Mouse (Mus musculus): ENCODE results near the gene Hmmr. TPM values are rescaled to one million over a fixed set of nuclear protein-coding genes. Genes with fewer than 3 reads are reported as not detected.
"Not testable (repeated sequence)": the region's sequence is repeated elsewhere in the genome, so short reads cannot be mapped to it uniquely, and the experiment has no call there.

Hmmr gene
- polyA plus RNA-seq, 1 experiment from 2014 or later, result 7.0 TPM

DNA sequence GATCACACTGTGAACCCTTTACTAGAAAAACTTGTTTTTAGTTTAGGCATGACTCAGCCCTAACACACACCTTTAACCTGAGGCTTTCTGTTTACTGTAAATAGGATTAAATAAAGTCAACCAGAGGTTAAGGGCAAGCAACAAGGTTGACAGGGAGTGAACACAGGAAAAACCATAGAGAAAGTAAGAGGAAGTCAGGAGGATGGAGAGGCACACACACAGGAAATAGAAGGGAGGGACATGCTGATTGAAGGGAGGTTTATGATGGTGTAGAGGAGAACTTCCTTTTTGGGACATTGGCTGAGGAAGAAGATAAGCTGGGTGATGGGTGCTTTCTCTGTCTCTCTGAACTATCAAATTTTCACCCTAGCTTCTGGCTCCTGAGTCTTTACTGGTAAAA is 14.9 kb downstream of the Hmmr start:
- H3K9me3 ChIP-seq (ENCODE audit: control insufficient read depth, low read length), result no peaks in the 10 kb centered on the region
- no peak overlapping the region for H3K27ac ChIP-seq (ENCODE audit: low read depth, low read length)
- no peak for ATAC-seq
- no peak overlapping the region for H3K9ac ChIP-seq (ENCODE audit: low read depth, low read length)
- H3K4me3 ChIP-seq (ENCODE audit: low read length), result no peak overlapping the region
- H3K4me1 ChIP-seq (ENCODE audit: control insufficient read depth, insufficient read depth, low read depth, low read length), result no peaks in the 10 kb centered on the region
- no peaks in the 10 kb centered on the region for H3K27me3 ChIP-seq (replicated peaks; ENCODE audit: control insufficient read depth, insufficient read depth, low read length)
- no peak overlapping the region for H3K4me2 ChIP-seq (ENCODE audit: low read length)
- no peaks in the 10 kb centered on the region; the same call in none of the 2 replicates for H3K36me3 ChIP-seq (ENCODE audit: control insufficient read depth, insufficient read depth, low read length)

GRCm38 (mm10) chr11:40715524-40715923 is 17.7 kb downstream of the Hmmr start:
- no peaks in the 10 kb centered on the region for H3K36me3 ChIP-seq (ENCODE audit: control insufficient read depth, insufficient read depth, low read length)
- H3K9ac ChIP-seq (ENCODE audit: low read depth, low read length), result no peak overlapping the region
- no peak for ATAC-seq
- H3K4me1 ChIP-seq (ENCODE audit: control insufficient read depth, insufficient read depth, low read depth, low read length), result no peaks in the 10 kb centered on the region
- 97% methylated on average over 5 of the region's 5 CpGs for WGBS
- H3K27ac ChIP-seq (ENCODE audit: low read depth, low read length), result no peak overlapping the region
- no peak overlapping the region for H3K4me2 ChIP-seq (ENCODE audit: low read length)
- no peaks in the 10 kb centered on the region for H3K27me3 ChIP-seq (replicated peaks; ENCODE audit: control insufficient read depth, insufficient read depth, low read length)
- no peak overlapping the region for H3K4me3 ChIP-seq (ENCODE audit: low read length)
- H3K9me3 ChIP-seq (ENCODE audit: control insufficient read depth, low read length), result no peaks in the 10 kb centered on the region

GRCm38 (mm10) chr11:40713858-40714257 is 19.4 kb downstream of the Hmmr start:
- ATAC-seq, result no peak
- 69% methylated on average over 8 of the region's 8 CpGs for WGBS
- Histone ChIP-seq H3K36me3 (ENCODE audit: control insufficient read depth, insufficient read depth, low read length) (no peaks in the 10 kb centered on the region), H3K4me1 (ENCODE audit: control insufficient read depth, insufficient read depth, low read depth, low read length) (no peaks in the 10 kb centered on the region), H3K9ac (ENCODE audit: low read depth, low read length) (no peak overlapping the region), H3K4me2 (ENCODE audit: low read length) (no peak overlapping the region), H3K27me3 (replicated peaks; ENCODE audit: control insufficient read depth, insufficient read depth, low read length) (no peaks in the 10 kb centered on the region), H3K9me3 (ENCODE audit: control insufficient read depth, low read length) (no peaks in the 10 kb centered on the region), H3K4me3 (ENCODE audit: low read length) (no peak overlapping the region), H3K27ac (ENCODE audit: low read depth, low read length) (no peak overlapping the region)

- not testable (repeated sequence) for H3K4me2 ChIP-seq (ENCODE audit: low read length); H3K36me3 ChIP-seq (ENCODE audit: control insufficient read depth, insufficient read depth, low read length)
- WGBS, result 87% methylated on average over 6 of the region's 6 CpGs
Observed at GRCm38 (mm10) chr11:40709899-40710298, 23.3 kb downstream of the Hmmr start.

GRCm38 (mm10) chr11:40695103-40695502 is 38.1 kb downstream of the Hmmr start, which contains the start of gene Mat2b:
Gene Mat2b, minus strand, starts transcription at chr11:40695203.
- no peaks in the 10 kb centered on the region for H3K27me3 ChIP-seq (replicated peaks; ENCODE audit: control insufficient read depth, insufficient read depth, low read length)
- H3K9me3 ChIP-seq (ENCODE audit: control insufficient read depth, low read length), result no peaks in the 10 kb centered on the region
- H3K36me3 ChIP-seq (ENCODE audit: control insufficient read depth, insufficient read depth, low read length), result no peaks in the 10 kb centered on the region
- peak within 1 kb of the TSS; percentile 83 for H3K27ac ChIP-seq (ENCODE audit: low read depth, low read length)
- no peak for ATAC-seq
- WGBS, result 81% methylated on average over 9 of the region's 9 CpGs
- peaks cover 24% of the 10 kb centered on the region for H3K4me1 ChIP-seq (ENCODE audit: control insufficient read depth, insufficient read depth, low read depth, low read length)
- H3K9ac ChIP-seq (ENCODE audit: low read depth, low read length), result peak within 1 kb of the TSS; percentile 63
- peak within 1 kb of the TSS; percentile 83 for H3K4me3 ChIP-seq (ENCODE audit: low read length)
- H3K4me2 ChIP-seq (ENCODE audit: low read length), result peak within 1 kb of the TSS; percentile 97

More at GRCm38 (mm10) chr11:40709899-40710298, 23.3 kb downstream of the Hmmr start:
- H3K9ac ChIP-seq (ENCODE audit: low read depth, low read length); H3K4me1 ChIP-seq (ENCODE audit: control insufficient read depth, insufficient read depth, low read depth, low read length); H3K4me3 ChIP-seq (ENCODE audit: low read length); H3K9me3 ChIP-seq (ENCODE audit: control insufficient read depth, low read length); H3K27me3 ChIP-seq (replicated peaks; ENCODE audit: control insufficient read depth, insufficient read depth, low read length); ATAC-seq; H3K27ac ChIP-seq (ENCODE audit: low read depth, low read length): not testable (repeated sequence)

GRCm38 (mm10) chr11:40694311-40695087 is 38.7 kb downstream of the Hmmr start:
- under 1% methylated on average over 31 of the region's 31 CpGs for WGBS

DNA sequence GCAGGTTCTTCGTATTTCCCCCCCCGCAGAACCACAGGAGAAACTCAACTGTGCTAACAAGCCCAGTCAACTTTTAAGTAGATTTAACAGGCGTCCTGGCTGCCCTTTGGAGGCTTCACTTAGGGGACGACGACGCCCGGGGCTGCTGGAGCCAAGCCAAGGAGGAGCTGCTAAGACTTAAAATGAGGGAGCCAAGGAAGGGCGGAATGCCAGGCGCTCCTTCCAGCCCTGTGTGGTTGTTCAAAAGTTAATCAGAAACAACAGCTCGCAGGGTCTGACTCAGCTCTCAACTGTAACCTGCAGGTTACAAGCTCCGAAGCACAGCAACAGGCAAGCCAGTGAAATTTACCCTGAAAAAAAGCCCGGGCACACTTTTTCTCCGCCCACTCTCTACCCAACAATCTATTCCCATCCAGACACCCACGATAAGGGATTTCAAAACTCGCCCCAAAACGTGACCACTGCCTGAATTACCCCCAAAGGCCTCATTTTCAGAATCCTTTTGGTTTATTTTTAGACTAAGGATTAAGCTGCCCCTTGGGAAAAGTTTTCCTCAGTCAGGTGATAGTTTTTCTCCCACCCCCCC is 39.8 kb downstream of the Hmmr start:
- Histone ChIP-seq H3K36me3 (ENCODE audit: control insufficient read depth, insufficient read depth, low read length) (no peaks in the 10 kb centered on the region), H3K9ac (ENCODE audit: low read depth, low read length) (peak overlapping the region; percentile 54), H3K27ac (ENCODE audit: low read depth, low read length) (peak overlapping the region; percentile 67), H3K4me1 (ENCODE audit: control insufficient read depth, insufficient read depth, low read depth, low read length) (peaks cover 32% of the 10 kb centered on the region), H3K4me3 (ENCODE audit: low read length) (peak overlapping the region; percentile 83), H3K4me2 (ENCODE audit: low read length) (peak overlapping the region; percentile 97), H3K9me3 (ENCODE audit: control insufficient read depth, low read length) (no peaks in the 10 kb centered on the region), H3K27me3 (replicated peaks; ENCODE audit: control insufficient read depth, insufficient read depth, low read length) (no peaks in the 10 kb centered on the region)
- under 1% methylated on average over 16 of the region's 16 CpGs for WGBS
- no peak for ATAC-seq

More at GRCm38 (mm10) chr11:40694311-40695087, 38.7 kb downstream of the Hmmr start:
- H3K36me3 ChIP-seq (ENCODE audit: control insufficient read depth, insufficient read depth, low read length), result no peaks in the 10 kb centered on the region
- peak overlapping the region; percentile 63 for H3K9ac ChIP-seq (ENCODE audit: low read depth, low read length)
- no peaks in the 10 kb centered on the region for H3K27me3 ChIP-seq (replicated peaks; ENCODE audit: control insufficient read depth, insufficient read depth, low read length)
- peak overlapping the region; percentile 83 for H3K27ac ChIP-seq (ENCODE audit: low read depth, low read length)
- ATAC-seq, result peak; percentile 55
- H3K4me1 ChIP-seq (ENCODE audit: control insufficient read depth, insufficient read depth, low read depth, low read length), result peaks cover 30% of the 10 kb centered on the region
- no peaks in the 10 kb centered on the region for H3K9me3 ChIP-seq (ENCODE audit: control insufficient read depth, low read length)
- H3K4me2 ChIP-seq (ENCODE audit: low read length), result peak overlapping the region; percentile 97
- peak overlapping the region; percentile 83 for H3K4me3 ChIP-seq (ENCODE audit: low read length)

DNA sequence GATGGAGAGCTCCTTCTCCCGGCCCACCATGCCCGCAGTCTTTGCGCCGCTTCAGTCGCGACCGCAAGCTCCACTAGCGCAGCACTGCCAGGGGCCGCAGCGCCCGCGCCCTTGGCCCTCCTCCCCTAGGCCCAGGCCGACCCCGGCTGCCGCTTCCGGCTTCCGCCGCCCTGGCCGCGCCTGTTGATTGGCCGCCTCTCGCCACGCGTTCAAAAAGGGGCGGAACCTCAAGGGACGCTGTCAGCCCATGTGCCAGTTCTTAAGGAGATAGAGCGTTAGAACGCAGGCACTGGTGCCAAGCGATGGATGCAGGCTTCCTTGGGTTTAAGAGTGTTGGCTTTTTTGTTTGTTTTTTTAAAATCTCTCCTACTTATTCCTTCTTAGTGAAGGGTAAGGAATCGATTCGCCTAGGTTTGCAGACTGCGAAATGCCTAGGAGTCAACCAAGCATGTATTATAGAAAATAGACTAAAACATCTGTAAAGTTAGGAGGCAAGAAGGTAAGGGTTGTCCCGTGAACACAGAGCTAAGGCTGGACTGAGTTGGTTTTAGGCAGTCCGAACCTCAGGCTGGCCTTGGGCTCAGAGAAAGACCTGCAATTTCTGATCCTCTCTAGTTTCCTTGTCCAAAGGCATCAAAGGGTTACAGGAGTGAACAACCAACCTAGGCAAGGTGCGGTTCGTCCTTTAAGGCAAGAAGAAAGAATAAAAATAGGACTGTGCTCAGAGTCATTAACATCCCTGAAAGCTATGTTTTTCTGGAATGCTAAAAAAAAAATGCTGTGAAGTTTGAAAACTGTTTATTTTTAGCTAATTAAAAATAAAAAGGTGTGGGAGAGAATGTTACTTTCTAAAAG is 40.5 kb downstream of the Hmmr start:
- H3K9me3 ChIP-seq (ENCODE audit: control insufficient read depth, low read length), result no peaks in the 10 kb centered on the region
- under 1% methylated on average over 32 of the region's 36 CpGs for WGBS
- peak; percentile 99 for ATAC-seq

More for the DNA sequence above, 40.5 kb downstream of the Hmmr start:
- Histone ChIP-seq H3K36me3 (ENCODE audit: control insufficient read depth, insufficient read depth, low read length) (no peaks in the 10 kb centered on the region), H3K9ac (ENCODE audit: low read depth, low read length) (peak overlapping the region; percentile 78), H3K4me3 (ENCODE audit: low read length) (peak overlapping the region; percentile 83), H3K4me1 (ENCODE audit: control insufficient read depth, insufficient read depth, low read depth, low read length) (peaks cover 32% of the 10 kb centered on the region), H3K4me2 (ENCODE audit: low read length) (peak overlapping the region; percentile 97), H3K27ac (ENCODE audit: low read depth, low read length) (peak overlapping the region; percentile 78), H3K27me3 (replicated peaks; ENCODE audit: control insufficient read depth, insufficient read depth, low read length) (no peaks in the 10 kb centered on the region)
